Mouse (Mus musculus) neural tube, embryonic 11.5 days (tissue): ENCODE data around the gene Cd82. TPM values are rescaled to one million over a fixed set of nuclear protein-coding genes. Genes with fewer than 3 reads are reported as not detected.

Experiments used
- ATAC-seq: fragments of 200-750 bp; cut with Nextera tagmentation; 2 replicates; pipeline ENCODE4 v1.8.0; 2017; ENCODE audit warnings: moderate number of reproducible peaks, mild to moderate bottlenecking, moderate TSS enrichment, moderate library complexity; ENCODE audit not compliant: insufficient read depth, low FRiP score, low TSS enrichment
- DNase-seq: peaks from one replicate; pipeline ENCODE4 v3.0.0-alpha.2; 2015; ENCODE audit warnings: low spot score
- H3K27ac ChIP-seq: fragments of 300-500 bp; sonication (generic); 2 replicates; pipeline ENCODE4 v1.5.1; 2014; ENCODE audit warnings: low read depth, mild to moderate bottlenecking, low read length
- H3K27me3 ChIP-seq: fragments of 300-500 bp; sonication (generic); 2 replicates; pipeline ENCODE4 v1.6.1; 2014; ENCODE audit warnings: mild to moderate bottlenecking, low read length, mixed read lengths; ENCODE audit not compliant: control insufficient read depth, insufficient read depth
- H3K36me3 ChIP-seq: fragments of 300-500 bp; sonication (generic); 2 replicates; pipeline ENCODE4 v1.6.1; 2014; ENCODE audit warnings: mild to moderate bottlenecking, low read length, moderate library complexity, mixed read lengths; ENCODE audit not compliant: control insufficient read depth, insufficient read depth
- H3K4me1 ChIP-seq: fragments of 300-500 bp; sonication (generic); 2 replicates; pipeline ENCODE4 v1.6.1; 2014; ENCODE audit warnings: low read length, mixed read lengths; ENCODE audit not compliant: control insufficient read depth, insufficient read depth
- H3K4me2 ChIP-seq: fragments of 300-500 bp; sonication (generic); 2 replicates; pipeline ENCODE4 v1.6.1; 2014; ENCODE audit warnings: low read depth, mild to moderate bottlenecking, moderate library complexity
- H3K4me3 ChIP-seq: fragments of 300-500 bp; sonication (generic); 2 replicates; pipeline ENCODE4 v1.5.1; 2014; ENCODE audit warnings: low read depth, low read length
- H3K9ac ChIP-seq: fragments of 300-500 bp; sonication (generic); 2 replicates; pipeline ENCODE4 v1.6.1; 2014; ENCODE audit warnings: mild to moderate bottlenecking, low read length
- H3K9me3 ChIP-seq: fragments of 300-500 bp; sonication (generic); 2 replicates; pipeline ENCODE4 v1.6.1; 2016; ENCODE audit warnings: low read length; ENCODE audit not compliant: control insufficient read depth
- WGBS: fragments of 180-500 bp; shearing (Covaris S2); extraction: QIAGEN DNeasy Blood & Tissue Kit; methylation state at CpG from one replicate; pipeline ENCODE4 v1.1.7; 2014; 5-methylcytosine and 5-hydroxymethylcytosine counted together
- polyA plus RNA-seq: library from polyadenylated mRNA; unstranded; fragments of >200 nt; fragmentation: Nextera tagmentation; extraction: Ambion mirVana; gene quantifications from 2 replicates; pipeline ENCODE4 v1.2.1, GENCODE M21; 2014

Gene Cd82
- polyA plus RNA-seq, 1 experiment from 2014 or later = 5.4 TPM

- Histone ChIP-seq H3K36me3 (no peaks in the 10 kb centered on the region), H3K4me2 (no peak overlapping the region), H3K27me3 (no peaks in the 10 kb centered on the region; the same call in 1 of the 2 replicates), H3K9me3 (no peaks in the 10 kb centered on the region), H3K4me1 (peaks cover 6% of the 10 kb centered on the region), H3K27ac (no peak overlapping the region), H3K9ac (no peak overlapping the region), H3K4me3 (no peak overlapping the region)
- ATAC-seq (no peak), DNase-seq (no peak)
- WGBS = 87% methylated on average over 9 of the region's 9 CpGs
Observed at GRCm38 (mm10) chr2:93473915-93474314, 11.0 kb upstream of the Cd82 start.

- Histone ChIP-seq H3K4me2 (no peak overlapping the region; the same call in 1 of the 2 replicates), H3K27ac (no peak overlapping the region), H3K9ac (no peak overlapping the region), H3K4me1 (peaks cover 6% of the 10 kb centered on the region), H3K9me3 (no peaks in the 10 kb centered on the region), H3K27me3 (no peaks in the 10 kb centered on the region; the same call in 1 of the 2 replicates), H3K4me3 (no peak overlapping the region), H3K36me3 (no peaks in the 10 kb centered on the region)
- 17% methylated on average over 3 of the region's 3 CpGs for WGBS
- peak; percentile 5; the same call in 1 of the 2 replicates for ATAC-seq
- DNase-seq = peak; percentile 78
Observed at GRCm38 (mm10) chr2:93470849-93471576, 8.1 kb upstream of the Cd82 start.

- H3K27me3 ChIP-seq = no peaks in the 10 kb centered on the region
- DNase-seq (peak; percentile 65), ATAC-seq (no peak)
- no peaks in the 10 kb centered on the region for H3K36me3 ChIP-seq
- no peak overlapping the region for H3K9ac ChIP-seq
- WGBS = 2% methylated on average over 9 of the region's 9 CpGs
- H3K4me1 ChIP-seq = peaks cover 6% of the 10 kb centered on the region
- H3K4me2 ChIP-seq = peak overlapping the region; percentile 36
- H3K27ac ChIP-seq = no peak overlapping the region
- H3K9me3 ChIP-seq = no peaks in the 10 kb centered on the region
- H3K4me3 ChIP-seq = no peak overlapping the region
Observed at GRCm38 (mm10) chr2:93470127-93470526, 7.2 kb upstream of the Cd82 start.

GRCm38 (mm10) chr2:93469118-93469517 is 6.2 kb upstream of the Cd82 start:
- no peak overlapping the region for H3K4me2 ChIP-seq
- H3K36me3 ChIP-seq = no peaks in the 10 kb centered on the region
- H3K27me3 ChIP-seq = no peaks in the 10 kb centered on the region
- H3K4me1 ChIP-seq = peaks cover 6% of the 10 kb centered on the region
- H3K9ac ChIP-seq = no peak overlapping the region
- WGBS = 12% methylated on average over 7 of the region's 7 CpGs
- no peak overlapping the region for H3K27ac ChIP-seq
- no peaks in the 10 kb centered on the region for H3K9me3 ChIP-seq
- peak; percentile 80 for DNase-seq
- no peak for ATAC-seq
- H3K4me3 ChIP-seq = no peak overlapping the region

GRCm38 (mm10) chr2:93466314-93466713 is 3.4 kb upstream of the Cd82 start:
- DNase-seq (no peak), ATAC-seq (no peak)
- WGBS = 85% methylated on average over 3 of the region's 3 CpGs
- H3K4me2 ChIP-seq = no peak overlapping the region
- H3K27ac ChIP-seq = no peak overlapping the region
- H3K4me3 ChIP-seq = no peak overlapping the region
- no peaks in the 10 kb centered on the region for H3K9me3 ChIP-seq
- H3K36me3 ChIP-seq = no peaks in the 10 kb centered on the region
- no peak overlapping the region for H3K9ac ChIP-seq
- peaks cover 6% of the 10 kb centered on the region for H3K27me3 ChIP-seq
- peaks cover 15% of the 10 kb centered on the region for H3K4me1 ChIP-seq

- 2% methylated on average over 41 of the region's 41 CpGs for WGBS
- peaks cover 12% of the 10 kb centered on the region for H3K27me3 ChIP-seq
- H3K27ac ChIP-seq = no peak overlapping the region
Observed at GRCm38 (mm10) chr2:93461869-93462714, 848 bp downstream of the Cd82 start.

GRCm38 (mm10) chr2:93460786-93461469 is 2.0 kb downstream of the Cd82 start:
- no peak overlapping the region for H3K4me3 ChIP-seq
- DNase-seq = no peak
- no peaks in the 10 kb centered on the region for H3K36me3 ChIP-seq
- no peaks in the 10 kb centered on the region for H3K9me3 ChIP-seq
- H3K27me3 ChIP-seq = peaks cover 12% of the 10 kb centered on the region
- no peak for ATAC-seq
- no peak overlapping the region for H3K27ac ChIP-seq
- peaks cover 9% of the 10 kb centered on the region for H3K4me1 ChIP-seq
- no peak overlapping the region for H3K4me2 ChIP-seq
- no peak overlapping the region for H3K9ac ChIP-seq
- WGBS = 69% methylated on average over 6 of the region's 6 CpGs

More at GRCm38 (mm10) chr2:93461869-93462714, 848 bp downstream of the Cd82 start:
- peak; percentile 93 for DNase-seq
- H3K4me1 ChIP-seq = peaks cover 9% of the 10 kb centered on the region
- H3K4me2 ChIP-seq = peak overlapping the region; percentile 73
- H3K9me3 ChIP-seq = no peaks in the 10 kb centered on the region
- H3K9ac ChIP-seq = peak overlapping the region; percentile 42
- no peaks in the 10 kb centered on the region for H3K36me3 ChIP-seq
- ATAC-seq = peak; percentile 93
- H3K4me3 ChIP-seq = peak overlapping the region; percentile 40

GRCm38 (mm10) chr2:93459208-93459920 is 3.6 kb downstream of the Cd82 start:
- Histone ChIP-seq H3K27ac (no peak overlapping the region), H3K4me2 (no peak overlapping the region), H3K9me3 (no peaks in the 10 kb centered on the region), H3K4me3 (no peak overlapping the region), H3K36me3 (no peaks in the 10 kb centered on the region), H3K4me1 (peaks cover 9% of the 10 kb centered on the region), H3K27me3 (peaks cover 12% of the 10 kb centered on the region), H3K9ac (no peak overlapping the region)
- DNase-seq = no peak
- 73% methylated on average over 7 of the region's 7 CpGs for WGBS
- no peak for ATAC-seq
